ENCODE assay signal across 8 mouse cellular contexts in the genomic region with DNA sequence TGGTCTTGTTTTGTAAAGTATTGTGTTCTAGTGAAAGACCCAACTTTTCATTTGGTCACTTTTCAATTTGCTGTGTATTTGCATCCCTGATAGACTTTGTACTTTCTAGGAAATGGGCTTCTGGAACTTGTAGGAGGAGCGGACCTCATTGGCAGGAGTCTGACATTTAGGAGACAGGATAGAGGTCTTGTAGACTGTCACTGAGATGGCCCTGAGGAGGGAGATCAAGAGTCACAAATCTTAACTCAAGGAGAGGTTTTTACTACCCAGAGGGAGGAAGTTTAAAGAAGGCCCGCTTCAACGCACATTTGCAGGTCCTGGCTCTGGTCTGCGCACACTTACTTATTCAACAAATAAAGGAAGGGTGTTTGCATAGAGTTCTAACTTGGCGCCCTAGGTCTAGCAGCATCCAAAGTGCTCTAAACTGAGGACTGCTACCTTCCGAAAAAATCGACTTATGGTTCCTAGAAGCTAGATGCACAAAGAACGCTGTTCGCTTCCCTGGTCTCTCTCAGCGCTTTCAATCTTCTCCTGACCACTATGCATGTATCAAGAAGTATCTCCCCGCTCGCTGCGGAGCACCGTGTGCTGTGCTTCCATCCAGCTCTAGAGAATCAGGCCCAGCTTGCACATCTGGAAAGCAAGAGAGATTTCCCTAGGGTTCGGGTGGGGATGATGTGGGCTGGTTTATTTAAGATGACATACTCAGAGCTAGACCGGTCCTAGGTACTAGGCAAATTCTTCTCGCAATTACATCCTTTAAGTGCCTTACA. TPM values are rescaled to one million over a fixed set of nuclear protein-coding genes. Genes with fewer than 3 reads are reported as not detected.
A peak's percentile ranks its signal among the peaks of the same experiment; 100 is the strongest.
DNase-seq lines count a peak whose midpoint lies in the region; ATAC-seq and TF ChIP-seq lines count a peak whose summit lies in the region.

No protein-coding gene starts in this region.

- H3K27me3 ChIP-seq in hindbrain, embryonic 12.5 days, result peaks cover 9% of the 10 kb centered on the region; the same call in 1 of the 2 replicates
- peaks cover 20% of the 10 kb centered on the region for H3K27me3 ChIP-seq in liver, embryonic 15.5 days
- no peaks in the 10 kb centered on the region for H3K27me3 ChIP-seq in stomach, postnatal 0 days (ENCODE audit: control insufficient read depth, insufficient read depth, low read length)

- H3K27ac ChIP-seq in hindbrain, embryonic 12.5 days, result no peak overlapping the region
- no peak overlapping the region for H3K27ac ChIP-seq in liver, embryonic 15.5 days (replicated peaks)
- H3K27ac ChIP-seq in stomach, postnatal 0 days (replicated peaks), result 0 out of 2 replicates have a peak overlapping the region, but pooled peaks have one; percentile 87

- H3K4me2 ChIP-seq in hindbrain, embryonic 12.5 days (replicated peaks), result peak overlapping the region; percentile 84
- peak overlapping the region; percentile 96 for H3K4me2 ChIP-seq in liver, embryonic 15.5 days
- H3K4me2 ChIP-seq in stomach, postnatal 0 days (replicated peaks; ENCODE audit: low read depth), result peak overlapping the region; percentile 84

- peak; percentile 19 to 30 for DNase-seq in spleen, postnatal 36 days (ENCODE audit: low spot score in 2 of 2)
- DNase-seq in spleen, adult 12 weeks (ENCODE audit: low spot score), result no peak
- DNase-seq in embryo, embryonic 11 days, result peak; percentile 51
- DNase-seq in stomach, postnatal 0 days (ENCODE audit: low spot score), result no peak
- no peak for DNase-seq in right cerebral cortex, postnatal 25 days
- no peak for DNase-seq in urinary bladder, postnatal 4 days (ENCODE audit: low spot score in 2 of 2)

- no peaks in the 10 kb centered on the region for H3K9me3 ChIP-seq in hindbrain, embryonic 12.5 days (replicated peaks)
- H3K9me3 ChIP-seq in liver, embryonic 15.5 days (replicated peaks), result no peaks in the 10 kb centered on the region
- no peaks in the 10 kb centered on the region for H3K9me3 ChIP-seq in stomach, postnatal 0 days (ENCODE audit: control insufficient read depth, low read length)

- no peak for TF ChIP-seq CTCF in stomach, postnatal 0 days (IDR thresholded peaks at IDR 0.05; ENCODE audit: low read depth)

- H3K36me3 ChIP-seq in hindbrain, embryonic 12.5 days, result peaks cover 8% of the 10 kb centered on the region
- peaks cover 8% of the 10 kb centered on the region; the same call in 1 of the 2 replicates for H3K36me3 ChIP-seq in liver, embryonic 15.5 days (replicated peaks)
- no peaks in the 10 kb centered on the region for H3K36me3 ChIP-seq in stomach, postnatal 0 days (ENCODE audit: control insufficient read depth, insufficient read depth, low read length)

- 9% methylated on average over 17 of the region's 17 CpGs for WGBS in hindbrain, embryonic 12.5 days
- 7% methylated on average over 17 of the region's 17 CpGs for WGBS in liver, embryonic 15.5 days (ENCODE audit: insufficient replicate concordance)
- WGBS in stomach, postnatal 0 days, result 8% methylated on average over 17 of the region's 17 CpGs

- peak overlapping the region; percentile 84 for H3K4me3 ChIP-seq in hindbrain, embryonic 12.5 days
- peak overlapping the region; percentile 94 for H3K4me3 ChIP-seq in liver, embryonic 15.5 days (replicated peaks)
- H3K4me3 ChIP-seq in stomach, postnatal 0 days (ENCODE audit: low read depth, low read length), result peak overlapping the region; percentile 70

- no peak for TF ChIP-seq EP300 in stomach, postnatal 0 days (optimal IDR thresholded peaks at IDR 0.05)

- H3K4me1 ChIP-seq in hindbrain, embryonic 12.5 days, result peaks cover 22% of the 10 kb centered on the region
- H3K4me1 ChIP-seq in liver, embryonic 15.5 days (replicated peaks), result peaks cover 43% of the 10 kb centered on the region
- peaks cover 6% of the 10 kb centered on the region; the same call in 1 of the 2 replicates for H3K4me1 ChIP-seq in stomach, postnatal 0 days (replicated peaks; ENCODE audit: control insufficient read depth, insufficient read depth)

- ATAC-seq in hindbrain, embryonic 12.5 days (ENCODE audit: low FRiP score), result peak; percentile 18; the same call in 1 of the 2 replicates
- no peak for ATAC-seq in liver, embryonic 15.5 days (ENCODE audit: insufficient read depth)
- ATAC-seq in stomach, postnatal 0 days (ENCODE audit: low FRiP score, low TSS enrichment), result 0 out of 2 replicates have a peak, but pooled peaks have one; percentile 2

- H3K9ac ChIP-seq in hindbrain, embryonic 12.5 days, result peak overlapping the region; percentile 76
- H3K9ac ChIP-seq in liver, embryonic 15.5 days, result peak overlapping the region; percentile 91
- H3K9ac ChIP-seq in stomach, postnatal 0 days (ENCODE audit: low read length), result peak overlapping the region; percentile 81

RNA-seq across cellular contexts. Expression of a gene that starts 0.9 kb away (rescaled TPM):
- 129 and 138 TPM in 2 replicates for polyA plus RNA-seq in hindbrain, embryonic 12.5 days (2016; fragmentation: Nextera tagmentation; extraction: Ambion mirVana)
- 30.0 and 30.7 TPM in 2 replicates for polyA plus RNA-seq in liver, embryonic 15.5 days (2015; fragmentation: Nextera tagmentation; extraction: Ambion mirVana)
- 45.1 and 45.7 TPM in 2 replicates for polyA plus RNA-seq in stomach, postnatal 0 days (2015; fragmentation: Nextera tagmentation; extraction: Ambion mirVana)

RNA-seq across cellular contexts. Expression of a gene that starts 24.7 kb away (rescaled TPM):
- 12.3 and 12.4 TPM in 2 replicates for polyA plus RNA-seq in hindbrain, embryonic 12.5 days (2016; fragmentation: Nextera tagmentation; extraction: Ambion mirVana)
- polyA plus RNA-seq in liver, embryonic 15.5 days (2015; fragmentation: Nextera tagmentation; extraction: Ambion mirVana), result 3.8 TPM in 2 replicates
- 4.4 and 4.9 TPM in 2 replicates for polyA plus RNA-seq in stomach, postnatal 0 days (2015; fragmentation: Nextera tagmentation; extraction: Ambion mirVana)

RNA-seq across cellular contexts. Expression of a gene that starts 25.1 kb away (rescaled TPM):
- polyA plus RNA-seq in hindbrain, embryonic 12.5 days (2016; fragmentation: Nextera tagmentation; extraction: Ambion mirVana), result 107 and 115 TPM in 2 replicates
- polyA plus RNA-seq in liver, embryonic 15.5 days (2015; fragmentation: Nextera tagmentation; extraction: Ambion mirVana), result 35.0 and 43.4 TPM in 2 replicates
- polyA plus RNA-seq in stomach, postnatal 0 days (2015; fragmentation: Nextera tagmentation; extraction: Ambion mirVana), result 37.0 and 38.9 TPM in 2 replicates

RNA-seq across cellular contexts. Expression of a gene that starts 42.9 kb away (rescaled TPM):
- not detected in 2 replicates for polyA plus RNA-seq in hindbrain, embryonic 12.5 days (2016; fragmentation: Nextera tagmentation; extraction: Ambion mirVana)
- polyA plus RNA-seq in liver, embryonic 15.5 days (2015; fragmentation: Nextera tagmentation; extraction: Ambion mirVana), result not detected in 2 replicates
- not detected in 2 replicates for polyA plus RNA-seq in stomach, postnatal 0 days (2015; fragmentation: Nextera tagmentation; extraction: Ambion mirVana)

RNA-seq across cellular contexts. Expression of a gene that starts 44.1 kb away (rescaled TPM):
- polyA plus RNA-seq in hindbrain, embryonic 12.5 days (2016; fragmentation: Nextera tagmentation; extraction: Ambion mirVana), result 0.35 TPM in 1 of 2 replicates, not detected in the other
- polyA plus RNA-seq in liver, embryonic 15.5 days (2015; fragmentation: Nextera tagmentation; extraction: Ambion mirVana), result not detected in 2 replicates
- polyA plus RNA-seq in stomach, postnatal 0 days (2015; fragmentation: Nextera tagmentation; extraction: Ambion mirVana), result not detected in 2 replicates

Comparison
In these comparisons a context has a peak if more than half of its experiments do, and no peak if none do; other contexts are left out.
1. DNase-seq: peak in spleen, postnatal 36 days (2 of 2) and embryo, embryonic 11 days (single experiment); none in spleen, adult 12 weeks (single experiment), stomach, postnatal 0 days (single experiment), right cerebral cortex, postnatal 25 days (single experiment) and urinary bladder, postnatal 4 days (0 of 2).
2. Peak in every context shown above with its lines, with median percentiles within 50 percentile points of each other: H3K4me2 ChIP-seq, H3K4me3 ChIP-seq and H3K9ac ChIP-seq.